Mouse (Mus musculus) lung, postnatal 4 days (tissue): ENCODE measurements around the gene Oas1f.
"Not testable (repeated sequence)": the region's sequence is repeated elsewhere in the genome, so short reads cannot be mapped to it uniquely, and the experiment has no call there.

Experiments used
- DNase-seq, 2 experiments: peaks; one replicate each; pipeline ENCODE4 v3.0.0; 2021

Oas1f gene

GRCm38 (mm10) chr5:120847067-120847466 is at the start of gene Oas1f:
Gene Oas1f, plus strand, starts transcription at chr5:120847367.
- DNase-seq: no peak

GRCm38 (mm10) chr5:120798147-120798546 is 49.0 kb upstream of the Oas1f start:
- DNase-seq: not testable (repeated sequence)

- not testable (repeated sequence) for DNase-seq
Observed at GRCm38 (mm10) chr5:120798943-120799342, 48.2 kb upstream of the Oas1f start.

GRCm38 (mm10) chr5:120803596-120803995 is 43.6 kb upstream of the Oas1f start:
- DNase-seq: no peak

- DNase-seq: peak in 1 of 2 experiments; percentile 49
Observed at GRCm38 (mm10) chr5:120806458-120806857, 40.7 kb upstream of the Oas1f start.

- no peak for DNase-seq
Observed at GRCm38 (mm10) chr5:120809171-120809570, 38.0 kb upstream of the Oas1f start.

GRCm38 (mm10) chr5:120811951-120812819 is 35.0 kb upstream of the Oas1f start, which contains the start of gene Oas1c:
Gene Oas1c, minus strand, starts transcription at chr5:120812514.
- DNase-seq: peak; percentile 88

- DNase-seq: no peak
Observed at GRCm38 (mm10) chr5:120813023-120813422, 34.1 kb upstream of the Oas1f start.

- DNase-seq: peak in 1 of 2 experiments; percentile 28
Observed at GRCm38 (mm10) chr5:120815949-120816348, 31.2 kb upstream of the Oas1f start.

- no peak for DNase-seq
Observed at GRCm38 (mm10) chr5:120818999-120819398, 28.2 kb upstream of the Oas1f start.

- DNase-seq: no peak
Observed at GRCm38 (mm10) chr5:120831031-120831430, 16.1 kb upstream of the Oas1f start.

- no peak for DNase-seq
Observed at GRCm38 (mm10) chr5:120833335-120834280, 13.6 kb upstream of the Oas1f start.

GRCm38 (mm10) chr5:120836731-120837585 is 10.2 kb upstream of the Oas1f start:
- DNase-seq: peak in 1 of 2 experiments; percentile 42

- no peak for DNase-seq
Observed at GRCm38 (mm10) chr5:120844713-120845112, 2.5 kb upstream of the Oas1f start.

GRCm38 (mm10) chr5:120849601-120850136 is 2.5 kb downstream of the Oas1f start:
- DNase-seq: peak in 1 of 2 experiments; percentile 37

GRCm38 (mm10) chr5:120859241-120859640 is 12.1 kb downstream of the Oas1f start:
- DNase-seq: no peak

GRCm38 (mm10) chr5:120861121-120861520 is 14.0 kb downstream of the Oas1f start, which contains the start of gene Oas1h:
Gene Oas1h, plus strand, starts transcription at chr5:120861421.
- DNase-seq: no peak

- DNase-seq: no peak
Observed at GRCm38 (mm10) chr5:120865336-120865860, 18.2 kb downstream of the Oas1f start.

GRCm38 (mm10) chr5:120869436-120870015 is 22.4 kb downstream of the Oas1f start:
- no peak for DNase-seq

- no peak for DNase-seq
Observed at GRCm38 (mm10) chr5:120870081-120870480, 22.9 kb downstream of the Oas1f start.

GRCm38 (mm10) chr5:120870782-120871181 is 23.6 kb downstream of the Oas1f start:
- no peak for DNase-seq
